Mouse (Mus musculus) midbrain, embryonic 16.5 days (tissue): ENCODE data around the gene Nelfa. TPM values are rescaled to one million over a fixed set of nuclear protein-coding genes. Genes with fewer than 3 reads are reported as not detected.
"Not testable (repeated sequence)": the region's sequence is repeated elsewhere in the genome, so short reads cannot be mapped to it uniquely, and the experiment has no call there.

Experiments used
- ATAC-seq: fragments of 200-750 bp; cut with Nextera tagmentation; 2 replicates; pipeline ENCODE4 v1.8.0; 2017; ENCODE audit warnings: moderate TSS enrichment
- H3K27ac ChIP-seq: fragments of 300-500 bp; sonication (generic); 2 replicates; pipeline ENCODE4 v1.5.1; 2014; ENCODE audit warnings: mild to moderate bottlenecking, low read length, mixed read lengths
- H3K27me3 ChIP-seq: fragments of 300-500 bp; sonication (generic); 2 replicates; pipeline ENCODE4 v1.6.1; 2014; ENCODE audit warnings: low read depth, low read length, mixed read lengths; ENCODE audit not compliant: control insufficient read depth, insufficient read depth
- H3K36me3 ChIP-seq: fragments of 300-500 bp; sonication (generic); 2 replicates; pipeline ENCODE4 v1.6.1; 2014; ENCODE audit warnings: mild to moderate bottlenecking, low read length, moderate library complexity, mixed read lengths; ENCODE audit not compliant: control insufficient read depth, insufficient read depth
- H3K4me1 ChIP-seq: fragments of 300-500 bp; sonication (generic); 2 replicates; pipeline ENCODE4 v1.6.1; 2014; ENCODE audit warnings: mild to moderate bottlenecking, low read length, mixed read lengths; ENCODE audit not compliant: control insufficient read depth, insufficient read depth
- H3K4me2 ChIP-seq: fragments of 300-500 bp; sonication (generic); 2 replicates; pipeline ENCODE4 v1.6.1; 2014; ENCODE audit warnings: mild to moderate bottlenecking, low read length, mixed read lengths
- H3K4me3 ChIP-seq: fragments of 300-500 bp; sonication (generic); 2 replicates; pipeline ENCODE4 v1.5.1; 2014; ENCODE audit warnings: low read depth, mild to moderate bottlenecking, low read length, moderate library complexity, mixed read lengths
- H3K9ac ChIP-seq: fragments of 300-500 bp; sonication (generic); 2 replicates; pipeline ENCODE4 v1.6.1; 2014; ENCODE audit warnings: low read depth, low read length, mixed read lengths
- H3K9me3 ChIP-seq: fragments of 300-500 bp; sonication (generic); replicated peaks from 2 replicates; pipeline ENCODE4 v1.6.1; 2014; ENCODE audit warnings: mild to moderate bottlenecking, low read length, mixed read lengths; ENCODE audit not compliant: control insufficient read depth, poor library complexity, severe bottlenecking
- WGBS: fragments of 180-500 bp; shearing (Covaris S2); extraction: QIAGEN DNeasy Blood & Tissue Kit; methylation state at CpG from one replicate; pipeline ENCODE4 v1.1.7; 2014; 5-methylcytosine and 5-hydroxymethylcytosine counted together
- polyA plus RNA-seq: library from polyadenylated mRNA; unstranded; fragments of >200 nt; fragmentation: Nextera tagmentation; extraction: Ambion mirVana; gene quantifications from 2 replicates; pipeline ENCODE4 v1.2.1, GENCODE M21; 2015

Gene Nelfa
- polyA plus RNA-seq, 1 experiment from 2014 or later: 38.9 TPM

DNA sequence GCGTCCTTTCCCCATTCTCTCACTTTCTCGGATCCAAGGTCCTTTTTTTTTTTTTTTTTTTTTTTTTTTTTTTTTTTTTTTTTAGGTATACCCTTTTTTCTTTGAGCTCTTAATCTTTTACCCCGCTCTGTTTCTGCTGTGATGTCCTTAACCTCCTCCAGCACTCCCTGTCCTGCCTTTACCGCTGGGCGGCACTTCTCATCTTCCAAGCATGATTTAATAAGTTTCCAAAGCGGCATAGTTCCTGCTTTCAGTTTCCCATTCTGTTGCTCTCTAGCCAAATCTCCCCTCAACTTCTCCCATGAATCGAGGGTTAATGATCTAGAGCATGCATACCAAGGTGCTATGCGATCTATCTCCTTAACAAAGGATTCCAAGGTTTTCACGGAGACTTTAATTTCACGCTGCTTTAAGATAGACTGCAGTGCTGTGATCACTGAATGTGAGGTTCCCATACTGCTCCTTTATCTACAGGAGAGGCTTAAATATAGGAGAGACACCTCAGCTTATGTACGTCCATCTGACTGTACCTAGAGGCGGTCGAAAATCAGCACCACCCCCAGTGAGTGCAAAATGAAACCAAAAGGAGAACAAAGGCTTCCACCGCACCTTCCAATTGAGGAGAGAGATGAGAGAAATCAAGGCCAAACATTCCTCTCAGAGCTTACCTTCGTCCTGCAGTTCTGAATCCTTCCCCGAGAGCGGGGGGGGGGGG is 17.4 kb upstream of the Nelfa start:
- 85% methylated on average over 16 of the region's 17 CpGs for WGBS
- Histone ChIP-seq H3K4me3 (peak overlapping the region; percentile 28), H3K4me1 (no peaks in the 10 kb centered on the region), H3K9ac (no peak overlapping the region), H3K27ac (peak overlapping the region; percentile 37), H3K9me3 (no peaks in the 10 kb centered on the region; the same call in 1 of the 2 replicates), H3K27me3 (no peaks in the 10 kb centered on the region), H3K4me2 (peak overlapping the region; percentile 41), H3K36me3 (no peaks in the 10 kb centered on the region)
- no peak for ATAC-seq

- WGBS: 52% methylated on average over 4 of the region's 4 CpGs
- H3K36me3 ChIP-seq: no peaks in the 10 kb centered on the region
- 0 out of 2 replicates have a peak, but pooled peaks cover 4% of the 10 kb centered on the region for H3K9me3 ChIP-seq
- no peak overlapping the region for H3K4me2 ChIP-seq
- H3K4me1 ChIP-seq: no peaks in the 10 kb centered on the region
- H3K27ac ChIP-seq: no peak overlapping the region
- no peak overlapping the region for H3K4me3 ChIP-seq
- H3K9ac ChIP-seq: no peak overlapping the region
- H3K27me3 ChIP-seq: no peaks in the 10 kb centered on the region
- no peak for ATAC-seq
Measured at GRCm38 (mm10) chr5:33948314-33948713, 12.1 kb upstream of the Nelfa start.

DNA sequence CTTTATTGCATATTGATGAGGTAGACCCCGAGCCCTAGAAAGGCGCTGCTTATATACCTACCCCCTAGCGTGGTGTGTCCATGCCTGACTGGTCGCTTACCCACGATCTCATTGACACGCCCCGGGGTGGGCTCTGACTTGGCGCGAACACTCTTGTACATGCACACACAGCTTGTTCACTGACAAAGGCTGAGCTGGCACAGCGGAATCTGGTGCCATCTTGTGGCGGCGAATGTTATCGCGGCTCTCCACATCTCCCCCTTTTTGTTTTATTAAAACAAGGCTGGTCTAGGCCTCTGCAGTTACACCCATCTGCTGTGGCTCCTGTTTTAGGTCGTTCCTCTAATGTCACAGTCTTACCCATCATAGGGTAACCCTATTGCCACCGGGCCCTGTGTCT is 10.8 kb upstream of the Nelfa start:
- not testable (repeated sequence) for H3K4me3 ChIP-seq, H3K27ac ChIP-seq, ATAC-seq, H3K9me3 ChIP-seq, H3K4me2 ChIP-seq, H3K36me3 ChIP-seq, H3K9ac ChIP-seq, H3K27me3 ChIP-seq, H3K4me1 ChIP-seq
- 91% methylated on average over 16 of the region's 16 CpGs for WGBS

DNA sequence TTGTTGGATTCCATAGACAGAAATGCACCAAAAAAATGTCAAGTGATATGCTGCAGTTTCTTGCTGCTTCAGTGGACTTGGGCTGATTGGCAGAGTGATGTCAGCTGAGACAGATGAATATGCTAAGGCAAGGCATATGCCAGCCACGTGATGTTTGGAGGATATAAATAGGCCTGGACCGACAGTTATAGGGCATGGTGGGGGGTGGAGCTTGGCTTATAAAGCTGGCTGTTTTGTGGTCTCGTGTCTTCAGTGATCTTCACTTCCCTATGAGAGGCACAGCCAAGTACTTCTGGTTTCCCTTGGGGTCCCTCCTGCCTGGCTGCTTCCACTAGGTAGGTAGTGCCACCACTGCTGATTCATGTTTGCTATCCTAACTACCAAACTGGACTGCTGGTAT is 2.2 kb upstream of the Nelfa start:
- H3K27ac ChIP-seq: no peak overlapping the region
- no peaks in the 10 kb centered on the region for H3K27me3 ChIP-seq
- WGBS: 91% methylated on average over 3 of the region's 3 CpGs
- no peaks in the 10 kb centered on the region for H3K36me3 ChIP-seq
- no peak overlapping the region for H3K9ac ChIP-seq
- no peak overlapping the region for H3K4me3 ChIP-seq
- no peak for ATAC-seq
- H3K4me1 ChIP-seq: peaks cover 24% of the 10 kb centered on the region
- H3K4me2 ChIP-seq: no peak overlapping the region
- 0 out of 2 replicates have a peak, but pooled peaks cover 3% of the 10 kb centered on the region for H3K9me3 ChIP-seq

- H3K27me3 ChIP-seq: no peaks in the 10 kb centered on the region
- H3K9ac ChIP-seq: no peak overlapping the region
- peak overlapping the region; percentile 70; the same call in 1 of the 2 replicates for H3K4me3 ChIP-seq
- H3K36me3 ChIP-seq: no peaks in the 10 kb centered on the region
- 0 out of 2 replicates have a peak, but pooled peaks cover 2% of the 10 kb centered on the region for H3K9me3 ChIP-seq
- WGBS: 97% methylated on average over 2 of the region's 2 CpGs
- H3K4me1 ChIP-seq: peaks cover 29% of the 10 kb centered on the region
- H3K4me2 ChIP-seq: peak overlapping the region; percentile 87
- ATAC-seq: no peak
- no peak overlapping the region for H3K27ac ChIP-seq
Measured at GRCm38 (mm10) chr5:33937230-33937629, 1.0 kb upstream of the Nelfa start.

- peak; percentile 65 for ATAC-seq
- Histone ChIP-seq H3K27me3 (no peaks in the 10 kb centered on the region), H3K4me2 (peak overlapping the region; percentile 69), H3K9ac (peak overlapping the region; percentile 84), H3K36me3 (no peaks in the 10 kb centered on the region), H3K4me3 (peak overlapping the region; percentile 70), H3K4me1 (peaks cover 29% of the 10 kb centered on the region), H3K27ac (peak overlapping the region; percentile 94), H3K9me3 (no peaks in the 10 kb centered on the region)
- WGBS: 0% methylated on average over 32 of the region's 39 CpGs
Measured at GRCm38 (mm10) chr5:33935700-33936111, 507 bp downstream of the Nelfa start.

DNA sequence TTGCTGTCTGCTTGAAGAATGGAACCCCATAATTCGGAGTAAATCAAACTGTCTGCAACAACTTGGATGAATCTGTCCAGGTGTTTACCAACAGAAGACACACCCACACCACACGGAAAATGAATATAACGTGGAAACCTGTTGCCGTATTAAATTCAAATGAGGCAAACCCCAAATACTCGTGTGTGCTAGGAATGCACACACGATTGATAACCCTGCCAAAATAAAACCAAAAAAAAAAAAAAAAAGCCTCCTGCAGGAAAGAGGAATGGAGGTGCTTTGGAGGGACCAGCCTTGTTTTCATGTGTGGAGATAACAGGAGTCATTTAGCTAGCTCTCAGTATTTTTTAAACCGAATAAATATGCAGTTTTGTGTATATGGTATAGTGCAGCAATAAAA is 1.3 kb downstream of the Nelfa start:
- Histone ChIP-seq H3K4me2 (peak overlapping the region; percentile 69), H3K9me3 (no peaks in the 10 kb centered on the region), H3K4me1 (peaks cover 29% of the 10 kb centered on the region), H3K27me3 (no peaks in the 10 kb centered on the region), H3K4me3 (peak overlapping the region; percentile 70), H3K27ac (no peak overlapping the region), H3K9ac (no peak overlapping the region), H3K36me3 (peaks cover 3% of the 10 kb centered on the region)
- no peak for ATAC-seq
- 90% methylated on average over 7 of the region's 7 CpGs for WGBS

DNA sequence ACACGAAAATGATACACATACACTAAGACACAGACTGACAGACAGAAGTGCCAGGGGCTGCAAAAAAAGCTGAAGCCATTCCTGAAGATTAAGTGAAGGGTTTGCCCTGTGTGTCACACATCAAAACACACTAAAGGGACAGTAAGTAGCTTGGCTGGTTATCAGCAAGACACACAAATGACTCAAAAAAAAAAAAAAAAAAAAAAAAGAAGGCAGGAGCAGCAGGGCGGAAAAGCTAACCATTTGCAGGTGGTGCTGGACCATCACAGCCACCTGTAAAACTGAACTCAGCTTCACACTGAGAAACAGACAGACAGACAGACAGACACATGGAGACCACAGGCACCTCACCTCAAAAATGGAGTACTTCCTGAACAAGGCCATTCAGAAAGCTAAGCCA is 2.1 kb downstream of the Nelfa start:
- no peaks in the 10 kb centered on the region for H3K27me3 ChIP-seq
- H3K4me2 ChIP-seq: peak overlapping the region; percentile 69
- H3K4me3 ChIP-seq: no peak overlapping the region
- no peak overlapping the region for H3K9ac ChIP-seq
- peaks cover 6% of the 10 kb centered on the region for H3K36me3 ChIP-seq
- WGBS: 93% methylated on average over 2 of the region's 2 CpGs
- H3K4me1 ChIP-seq: peaks cover 29% of the 10 kb centered on the region
- no peaks in the 10 kb centered on the region for H3K9me3 ChIP-seq
- H3K27ac ChIP-seq: no peak overlapping the region
- no peak for ATAC-seq

DNA sequence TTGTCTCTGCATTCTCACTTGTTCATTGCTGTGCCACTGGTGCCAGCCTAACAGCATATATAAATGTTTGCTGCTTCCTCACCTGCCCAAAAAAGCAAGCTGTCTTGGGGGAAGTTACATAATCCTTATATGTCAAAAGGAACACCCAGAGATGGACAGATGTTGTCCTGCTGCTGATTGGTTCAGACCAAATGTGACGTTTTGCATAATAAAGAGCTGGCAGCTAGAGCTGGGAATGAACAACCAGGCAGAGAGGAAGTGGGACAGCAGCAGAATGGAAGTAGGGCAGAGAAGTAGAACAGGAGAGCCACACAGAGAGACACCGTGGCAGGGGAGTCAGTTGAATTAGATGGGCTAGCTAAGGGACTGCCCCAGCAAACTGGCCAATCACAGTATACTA is 3.8 kb downstream of the Nelfa start:
- no peak for ATAC-seq
- WGBS: 73% methylated on average over 2 of the region's 2 CpGs

More for the DNA sequence above, 3.8 kb downstream of the Nelfa start:
- H3K4me3 ChIP-seq: no peak overlapping the region
- no peaks in the 10 kb centered on the region for H3K27me3 ChIP-seq
- H3K27ac ChIP-seq: no peak overlapping the region
- H3K9ac ChIP-seq: no peak overlapping the region
- no peak overlapping the region for H3K4me2 ChIP-seq
- H3K9me3 ChIP-seq: no peaks in the 10 kb centered on the region
- H3K36me3 ChIP-seq: peaks cover 10% of the 10 kb centered on the region
- peaks cover 29% of the 10 kb centered on the region for H3K4me1 ChIP-seq
